Mouse (Mus musculus) left cerebral cortex, postnatal 36 days (tissue): ENCODE data around the gene Olfr314. TPM values are rescaled to one million over a fixed set of nuclear protein-coding genes. Genes with fewer than 3 reads are reported as not detected.
A peak's percentile ranks its signal among the peaks of the same experiment; 100 is the strongest.
"Not testable (repeated sequence)": the region's sequence is repeated elsewhere in the genome, so short reads cannot be mapped to it uniquely, and the experiment has no call there.

ENCODE experiments used
- DNase-seq, 2 experiments: peaks; one replicate each; pipeline ENCODE4 v3.0.0; 2021 to 2022; ENCODE audit warnings: low spot score in 2 of 2, mixed read lengths in 1 of 2
- intact Hi-C: fragments of 180-260 bp; cut with DNase I; formaldehyde crosslinking; loops from one replicate; pipeline ENCODE4 v1.15.1; 2025
- total RNA-seq, 2 experiments: library from RNA; stranded (reverse); gene quantifications; 2 replicates each; pipeline ENCODE4 v1.2.3; 2021

Olfr314 gene
- not detected for total RNA-seq

DNA sequence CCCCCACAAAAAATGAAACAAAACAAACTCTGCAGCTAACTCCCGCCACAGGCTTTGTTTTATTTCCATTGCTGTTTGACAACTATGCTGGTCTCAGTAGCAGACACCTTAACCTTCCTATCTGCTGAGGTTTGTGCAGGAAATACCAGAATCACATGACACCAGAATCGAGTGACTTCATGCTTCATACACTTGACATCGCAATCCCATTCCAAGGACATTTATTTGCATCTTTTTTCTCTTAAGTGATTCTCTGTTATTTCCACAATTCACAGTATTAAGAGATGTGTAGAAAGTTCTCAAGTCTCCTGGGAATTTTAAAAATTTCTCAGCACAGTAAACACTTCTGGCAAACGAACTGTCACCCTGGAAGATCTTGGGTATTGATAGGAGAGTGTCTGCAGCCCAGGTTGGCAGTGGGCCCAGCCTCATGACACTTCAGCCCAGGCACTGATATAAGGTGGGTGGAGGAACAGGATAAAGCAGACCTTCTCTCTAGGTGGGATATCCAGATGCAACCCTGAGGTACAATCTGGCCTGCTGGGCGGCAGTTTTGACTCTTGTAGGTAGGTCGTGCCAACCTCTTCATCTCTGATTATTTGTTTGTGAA lies at the start of gene Olfr314:
Olfr314 (plus strand) TSS at position 473 of the 610 bp plus-strand sequence.
- intact Hi-C loops = no loop called here
- DNase-seq = no peak

DNA sequence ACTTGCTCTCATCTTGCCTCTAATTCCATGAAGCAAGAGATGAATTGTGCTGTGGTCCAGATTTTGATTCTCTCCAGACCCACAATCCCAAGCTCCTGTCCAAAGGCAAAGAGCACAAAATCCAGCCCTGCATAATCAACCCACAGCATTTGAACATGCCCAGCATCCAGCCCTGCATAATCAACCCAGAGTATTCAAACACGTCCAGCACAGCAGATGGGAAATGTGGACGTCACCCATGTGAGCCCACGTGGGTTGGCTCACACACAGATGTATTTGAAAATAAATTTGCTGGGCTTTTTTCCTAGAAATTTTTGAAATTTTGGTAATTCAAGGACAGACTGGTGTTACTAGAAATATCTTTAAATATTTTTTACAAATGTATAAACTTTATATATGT lies 49.4 kb upstream of the Olfr314 start:
- intact Hi-C loops = no loop called here
- peak; percentile 19 to 42 for DNase-seq

DNA sequence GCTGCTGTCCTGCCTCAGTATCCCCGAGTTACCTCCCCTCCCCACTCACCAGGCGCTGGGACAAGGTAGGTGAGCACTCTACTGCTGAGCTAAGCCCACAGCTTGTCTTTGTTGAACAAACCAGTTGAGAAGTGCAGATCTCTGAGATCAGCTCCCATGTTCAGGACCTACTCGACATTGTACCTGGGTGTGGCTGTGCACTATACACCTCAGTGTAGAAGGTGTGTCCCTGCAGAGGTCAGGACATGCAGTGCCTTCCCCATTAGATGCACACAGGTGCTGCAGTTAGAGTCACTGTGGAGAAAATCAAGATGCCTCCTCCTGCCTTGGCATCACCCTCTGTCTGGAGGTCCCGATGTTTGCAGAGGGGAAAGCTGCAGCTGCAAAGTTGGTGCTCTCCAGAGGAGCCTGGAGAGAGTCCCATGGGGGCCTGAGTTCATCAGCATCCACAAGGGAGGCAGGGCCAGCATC lies 43.9 kb upstream of the Olfr314 start, which contains the start of gene Olfr317:
Olfr317 (minus strand) TSS at position 421 of the 471 bp plus-strand sequence.
- no peak for DNase-seq
- intact Hi-C loops = no loop called here

DNA sequence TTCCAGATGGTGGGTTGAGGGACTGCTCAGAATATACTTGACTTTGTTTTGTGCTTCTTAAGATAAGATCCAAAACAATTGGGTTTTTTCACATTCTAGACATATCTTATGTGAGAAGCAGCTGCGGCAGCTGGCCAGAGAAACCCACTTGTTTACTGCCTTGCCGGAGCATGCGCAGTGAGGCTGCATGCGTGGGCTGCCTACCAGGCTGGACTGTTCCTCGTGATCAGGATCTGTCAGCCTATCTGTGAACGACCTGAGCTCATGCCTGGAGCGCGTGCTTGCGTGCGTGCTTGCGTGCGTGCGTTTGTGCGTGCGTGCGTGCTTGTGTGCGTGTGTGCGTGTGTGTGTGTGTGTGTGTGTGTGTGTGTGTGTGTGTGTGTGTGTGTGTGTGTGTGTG lies 31.7 kb upstream of the Olfr314 start:
- intact Hi-C loops = not testable (repeated sequence)
- DNase-seq = peak; percentile 35 to 55

DNA sequence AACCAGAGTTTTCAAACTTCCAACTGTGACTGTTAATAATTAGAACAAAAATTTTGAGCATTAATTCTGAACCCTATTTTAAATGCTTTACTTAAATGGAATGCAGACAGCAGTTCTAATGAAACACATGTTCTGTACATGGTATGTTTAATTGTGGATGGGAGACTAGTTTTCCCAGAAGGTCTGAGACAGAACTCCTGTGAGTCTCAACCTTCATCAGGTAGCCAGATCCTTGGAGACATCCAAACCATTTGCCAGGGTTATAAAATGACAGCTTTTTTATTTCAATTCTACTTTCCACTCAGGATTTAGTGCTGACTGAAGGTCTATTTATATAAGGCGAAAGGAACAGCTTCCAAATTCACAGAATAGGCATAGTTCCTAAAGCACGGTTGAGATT lies 30.3 kb upstream of the Olfr314 start, which contains the start of gene Olfr316:
Olfr316 (plus strand) TSS at position 301 of the 400 bp plus-strand sequence.
- intact Hi-C loops = no loop called here
- no peak for DNase-seq

DNA sequence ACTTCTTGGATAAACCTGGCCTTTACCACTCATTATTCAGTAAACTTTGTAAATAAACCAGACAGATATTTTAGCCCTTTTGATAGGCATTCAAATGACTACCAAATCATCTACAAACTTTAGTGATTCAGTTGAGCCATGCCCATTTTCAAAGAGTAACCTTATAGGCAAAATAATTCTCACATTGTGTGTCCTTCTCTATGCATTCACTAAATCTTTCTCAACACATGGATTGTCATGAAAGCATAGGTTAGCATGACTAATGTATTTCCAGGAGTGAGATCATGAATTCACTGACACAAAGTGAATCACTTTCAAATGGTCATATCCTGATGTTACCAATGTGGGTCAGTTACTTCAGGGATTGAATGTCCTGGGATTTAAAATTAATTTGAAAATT lies 9.9 kb upstream of the Olfr314 start, which contains the start of gene Olfr315:
Olfr315 (plus strand) TSS at position 301 of the 400 bp plus-strand sequence.
- intact Hi-C loops = no loop called here
- no peak for DNase-seq

DNA sequence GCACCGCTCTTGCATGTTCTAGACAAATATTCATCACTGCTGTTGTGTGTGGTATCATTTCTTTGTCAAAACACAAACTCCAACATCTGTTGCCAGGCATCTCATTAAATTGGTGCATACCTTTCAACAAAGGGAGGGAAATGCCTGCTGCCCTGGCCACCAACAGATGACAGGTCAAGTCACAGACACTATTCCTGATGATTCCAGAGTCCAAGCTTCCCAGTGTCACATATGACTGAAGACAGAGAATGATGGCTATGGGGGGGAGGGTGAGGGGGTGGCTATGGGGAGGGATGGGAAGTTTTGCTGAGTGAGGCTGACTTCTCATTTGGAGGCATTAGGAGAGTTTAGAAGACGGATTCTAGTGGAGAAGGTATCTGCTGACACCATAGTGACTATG lies 1.4 kb downstream of the Olfr314 start:
- intact Hi-C loops = no loop called here
- no peak for DNase-seq

DNA sequence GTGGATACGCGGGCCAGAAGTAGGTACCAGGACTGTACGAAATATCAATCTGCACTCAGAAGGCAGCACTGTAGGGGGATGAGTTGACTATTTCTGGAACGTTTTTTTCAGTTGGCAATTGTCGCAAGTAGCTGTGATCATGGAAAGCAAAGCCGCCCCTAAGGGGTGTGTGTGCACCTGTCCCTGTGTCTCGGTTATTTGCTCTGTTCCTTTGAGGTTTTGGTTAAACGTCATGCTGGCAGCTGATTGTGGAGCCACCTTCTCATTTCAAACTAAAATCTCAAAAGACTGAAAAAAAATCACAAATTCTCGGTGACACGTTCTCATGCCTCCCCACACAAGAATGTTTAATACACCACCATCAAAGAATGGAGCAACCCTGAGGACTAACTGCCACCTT lies 4.9 kb downstream of the Olfr314 start:
- intact Hi-C loops = no loop called here

DNA sequence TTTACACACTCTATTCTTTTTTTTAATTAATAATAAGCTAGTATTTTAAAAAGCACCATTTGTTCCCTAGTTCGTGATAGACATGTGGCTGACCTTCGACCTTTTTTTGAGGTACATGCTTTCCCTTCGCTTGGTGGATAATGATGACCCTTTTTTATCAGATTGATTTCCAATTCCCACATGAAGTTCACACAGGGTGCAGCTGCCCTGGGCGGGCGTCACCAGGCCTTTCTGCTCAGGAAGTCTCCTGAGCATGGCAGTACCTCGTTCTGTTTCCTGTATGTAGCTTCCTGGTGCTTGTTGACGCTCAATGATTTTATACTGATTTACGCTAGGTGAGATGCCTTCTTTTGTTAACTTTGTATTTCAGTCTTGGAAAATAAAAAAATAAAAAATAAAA lies 5.6 kb downstream of the Olfr314 start:
- intact Hi-C loops = no loop called here
- DNase-seq = no peak

More for the DNA sequence above, 4.9 kb downstream of the Olfr314 start:
- DNase-seq = no peak

DNA sequence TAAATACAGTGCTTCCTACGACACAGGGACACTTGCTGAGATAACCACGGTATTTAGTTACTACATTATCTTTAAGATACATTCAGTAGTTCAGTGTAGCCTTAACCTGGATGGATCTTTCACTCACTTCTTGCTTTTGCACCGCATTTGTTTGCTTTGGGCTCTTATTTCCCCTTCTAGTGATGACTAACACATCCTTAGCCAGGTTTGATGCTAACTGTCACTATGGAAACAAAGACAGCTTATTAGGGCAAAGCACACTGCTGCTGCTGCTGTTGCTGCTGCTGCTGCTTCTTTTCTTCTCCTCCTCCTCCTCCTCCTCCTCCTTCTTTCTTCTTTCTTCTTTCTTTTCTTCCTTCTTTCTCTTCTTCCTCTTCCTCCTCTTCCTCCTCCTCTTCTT lies 6.8 kb downstream of the Olfr314 start:
- intact Hi-C loops = no loop called here
- DNase-seq = no peak

DNA sequence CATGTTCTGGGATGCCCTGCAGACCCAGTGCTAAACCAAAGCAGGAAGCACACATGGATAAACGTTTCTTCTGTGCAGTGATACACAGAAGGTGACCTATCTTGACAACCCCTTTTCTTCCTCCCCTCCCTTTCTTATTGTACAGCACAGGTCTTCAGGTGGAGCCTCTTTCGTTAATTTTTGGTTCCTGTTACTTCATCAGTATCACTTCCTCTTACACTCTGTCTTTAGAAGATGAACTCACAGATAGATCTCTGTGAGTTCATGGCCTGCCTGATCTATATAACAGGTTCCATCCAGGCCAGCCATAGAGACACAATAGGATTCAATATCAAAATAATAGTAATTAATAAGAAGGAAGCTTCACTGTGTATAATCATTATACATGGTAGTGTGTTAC lies 7.3 kb downstream of the Olfr314 start:
- no peak for DNase-seq
- intact Hi-C loops = no loop called here

DNA sequence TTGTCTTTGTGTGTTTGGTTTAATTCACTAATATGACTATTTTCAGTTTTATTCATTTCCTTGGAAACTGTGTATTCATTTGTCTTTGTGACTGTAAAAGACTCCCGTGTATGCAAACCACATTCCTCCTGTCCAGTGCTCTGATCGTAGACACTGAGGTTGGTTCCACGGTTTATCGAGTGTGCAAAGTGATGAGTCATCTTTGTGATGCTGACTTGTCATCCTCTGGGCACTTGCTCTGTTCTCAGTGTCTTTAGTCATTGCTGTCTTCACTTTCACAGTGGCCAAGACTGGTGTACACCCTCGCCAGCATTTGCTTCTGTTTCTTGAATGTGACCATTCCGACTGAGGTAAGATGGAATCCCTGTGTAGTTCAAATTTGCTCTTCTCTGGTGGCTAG lies 7.9 kb downstream of the Olfr314 start:
- intact Hi-C loops = no loop called here
- no peak for DNase-seq

DNA sequence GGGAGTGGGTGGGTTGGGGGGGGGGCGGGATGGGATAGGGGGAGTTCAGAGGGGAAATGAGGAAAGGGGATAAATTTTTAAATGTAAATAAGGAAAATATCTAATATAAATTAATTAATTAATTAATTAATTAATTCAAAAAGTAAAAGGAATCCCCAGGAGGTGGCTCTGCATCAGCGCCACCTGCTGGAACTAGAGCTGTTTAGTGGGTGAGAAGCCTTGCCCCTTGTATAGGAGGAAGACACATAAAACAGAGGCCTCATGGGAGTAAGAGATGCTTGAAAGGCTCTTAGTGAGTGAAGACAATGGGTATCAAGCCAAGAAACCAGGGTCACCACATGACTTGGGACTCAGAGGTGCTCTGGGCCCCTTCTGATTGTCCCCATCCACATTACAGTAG lies 13.1 kb downstream of the Olfr314 start:
- DNase-seq = no peak
- intact Hi-C loops = no loop called here

DNA sequence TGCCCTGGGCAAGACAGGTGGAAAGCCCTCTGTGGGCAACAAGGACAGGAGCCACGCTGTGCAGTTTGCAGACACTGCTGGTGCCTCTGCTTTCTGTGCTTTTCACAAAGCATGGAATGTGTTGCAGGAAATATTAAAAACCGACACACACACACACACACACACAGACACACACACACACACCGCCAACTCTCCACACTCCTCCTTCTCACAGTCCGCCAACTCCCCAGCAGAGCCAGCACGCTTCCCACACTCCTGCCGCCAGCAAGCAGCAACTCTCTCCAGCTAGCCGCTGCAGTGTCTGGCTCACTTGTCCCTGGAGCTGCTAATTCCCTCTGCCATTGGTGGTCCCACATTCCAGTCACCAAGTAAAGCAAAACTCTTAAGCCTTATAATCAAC lies 14.1 kb downstream of the Olfr314 start:
- intact Hi-C loops = no loop called here
- peak; percentile 71 to 77 for DNase-seq

DNA sequence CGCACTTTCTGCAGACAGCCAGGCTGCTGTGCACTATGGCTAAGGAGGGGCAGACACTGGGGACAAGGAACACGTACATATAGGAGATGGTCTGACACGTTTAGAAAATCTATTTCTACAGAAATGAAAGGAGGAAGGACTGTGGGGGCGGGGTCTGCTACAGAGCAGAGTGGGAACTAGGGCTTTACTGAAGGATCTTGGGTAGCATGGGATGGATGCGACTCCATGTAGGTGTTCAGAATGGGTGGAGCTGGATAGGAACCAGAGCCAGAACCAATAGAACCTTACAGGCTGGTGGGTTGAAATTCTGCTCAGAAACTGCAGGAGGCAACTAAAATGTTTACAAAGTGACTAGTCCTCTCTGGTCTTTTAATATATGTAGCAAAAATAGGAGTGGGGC lies 17.0 kb downstream of the Olfr314 start:
- intact Hi-C loops = no loop called here
- DNase-seq = peak; percentile 22 to 30

DNA sequence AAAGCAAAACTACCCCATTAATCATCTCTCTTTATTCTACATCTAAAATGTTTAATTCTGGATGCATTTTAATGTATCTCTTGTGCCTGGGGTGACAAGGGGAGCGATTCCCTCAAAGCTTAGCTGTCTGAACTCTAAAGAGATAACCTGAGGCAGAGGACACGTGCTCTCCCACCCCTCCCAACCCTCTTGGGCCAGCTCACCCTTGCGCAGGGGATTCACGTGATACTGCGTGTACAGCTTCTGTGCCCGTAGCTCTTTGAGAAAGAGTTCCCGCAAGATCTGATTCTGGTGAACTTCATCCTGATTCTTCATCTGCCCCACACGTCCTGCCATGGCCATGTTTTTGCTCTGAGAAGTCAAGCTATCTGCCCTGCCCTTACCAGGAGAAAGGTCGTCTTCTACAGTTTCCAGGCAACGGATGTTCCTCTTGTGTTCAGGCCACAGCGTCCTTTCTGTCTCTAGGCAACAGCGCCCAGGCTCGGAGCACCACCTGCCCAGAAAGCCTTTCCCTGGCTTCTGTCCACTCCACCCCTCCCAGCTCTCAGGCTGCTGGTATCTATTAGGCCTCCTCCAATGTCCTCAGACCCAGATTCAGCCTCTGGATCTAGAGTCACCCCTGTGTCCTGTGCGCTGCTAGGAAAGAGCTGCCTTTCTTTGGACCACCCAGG lies 18.9 kb downstream of the Olfr314 start, which contains the start of gene Fam183b:
Fam183b (minus strand) TSS at position 403 of the 671 bp plus-strand sequence.
- intact Hi-C loops = no loop called here
- DNase-seq = peak in 1 of 2 experiments; percentile 23

DNA sequence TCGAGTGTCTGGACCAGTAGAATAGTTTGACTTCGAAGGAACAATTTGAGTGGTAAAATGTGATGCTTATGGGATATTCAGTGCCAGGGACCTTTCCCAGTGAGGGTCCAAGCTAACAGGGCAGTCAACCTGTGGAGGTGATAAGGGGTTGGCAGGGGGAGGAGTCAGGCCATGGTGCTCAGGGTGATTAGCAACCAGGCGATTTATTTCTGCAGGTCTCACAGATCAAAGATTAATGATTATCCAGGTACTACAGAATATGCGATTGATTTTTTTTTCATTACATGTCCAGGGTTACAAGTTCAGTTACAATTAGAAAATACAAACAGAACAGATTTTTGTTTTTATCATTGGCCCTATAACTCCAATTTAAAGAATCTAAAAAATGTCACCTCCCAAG lies 21.1 kb downstream of the Olfr314 start:
- intact Hi-C loops = no loop called here
- no peak for DNase-seq

DNA sequence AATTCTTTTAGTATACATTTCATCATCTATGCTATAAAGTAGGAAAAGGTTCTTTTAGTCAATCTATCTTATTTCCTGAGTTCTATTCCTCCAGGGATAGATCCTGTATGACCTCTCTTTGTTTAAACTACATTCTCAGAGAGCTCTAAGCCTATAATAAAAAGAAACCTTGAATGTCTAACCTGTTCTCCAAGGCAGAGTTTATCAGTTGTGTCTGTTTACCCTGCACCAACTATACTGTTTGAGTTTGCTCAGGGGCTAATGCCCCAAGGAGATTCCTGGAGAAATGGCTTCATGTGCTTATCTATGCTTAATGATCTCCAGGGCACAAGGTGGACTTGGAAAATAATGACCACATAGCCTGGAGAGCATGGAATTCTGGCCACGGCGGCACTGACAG lies 21.6 kb downstream of the Olfr314 start:
- intact Hi-C loops = no loop called here
- no peak for DNase-seq

DNA sequence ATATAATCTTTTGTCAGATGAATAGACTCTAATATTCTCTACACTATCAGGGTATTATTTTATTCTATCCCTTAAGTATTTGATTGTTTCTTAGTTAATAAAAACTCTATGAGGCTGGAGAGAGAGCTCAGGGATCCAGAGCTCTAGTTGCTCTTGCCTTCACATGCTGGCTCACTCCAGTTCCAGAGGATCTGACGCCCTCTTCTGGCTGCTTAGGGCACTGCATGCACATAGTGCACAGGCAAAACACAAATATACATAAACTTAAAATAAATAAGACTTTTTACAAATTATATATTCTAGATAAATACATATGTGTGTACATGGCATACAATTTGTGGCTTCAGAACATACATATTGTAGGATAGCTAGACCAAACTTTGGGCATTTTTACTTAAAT lies 29.2 kb downstream of the Olfr314 start:
- intact Hi-C loops = no loop called here

DNA sequence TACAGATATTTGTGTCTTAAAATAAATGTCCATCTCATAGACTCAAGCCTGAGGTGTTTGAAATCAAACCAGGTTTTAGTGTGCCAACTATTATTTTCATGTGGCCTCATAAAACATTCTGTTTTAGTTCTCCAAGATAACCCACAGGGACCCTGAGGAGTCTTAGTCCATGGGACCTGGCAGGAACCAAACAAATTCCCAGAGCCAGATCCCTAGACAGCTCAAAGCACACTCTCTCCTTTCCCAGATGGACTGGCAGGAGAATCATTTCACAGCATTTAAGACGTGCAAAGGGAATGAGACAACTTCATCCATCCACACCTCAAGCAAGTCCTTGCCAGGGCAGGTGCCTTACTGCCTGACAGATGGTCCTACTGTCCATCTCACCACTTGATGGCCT lies 31.9 kb downstream of the Olfr314 start, which contains the start of gene Olfr313:
Olfr313 (plus strand) TSS at position 301 of the 400 bp plus-strand sequence.
- DNase-seq, intact Hi-C loops: not testable (repeated sequence)

More for the DNA sequence above, 29.2 kb downstream of the Olfr314 start:
- DNase-seq = no peak

DNA sequence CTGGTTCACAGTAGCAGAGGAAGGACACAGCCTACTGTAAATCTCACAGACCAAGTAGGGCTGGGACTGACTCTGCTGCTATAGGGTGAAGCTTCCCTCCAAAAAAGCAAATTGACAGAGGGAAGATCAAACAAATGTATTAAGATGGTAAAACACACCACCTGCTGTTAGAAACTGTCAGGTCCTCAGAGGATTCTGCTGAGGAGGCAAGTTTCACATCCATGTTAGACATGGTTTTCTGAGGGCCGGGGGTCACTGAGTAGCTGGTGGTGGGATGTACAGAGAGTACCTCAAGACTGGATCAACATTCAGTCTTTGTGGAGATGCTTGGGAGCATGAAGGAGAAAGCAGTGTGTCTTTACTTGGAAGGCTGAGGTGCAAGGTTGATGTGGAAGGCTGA lies 32.9 kb downstream of the Olfr314 start:
- no peak for DNase-seq
- intact Hi-C loops = no loop called here
